In genomic region chr1:127348642-127349341, GRCm38 (mm10) we compare ENCODE assay signal across 8 mouse cellular contexts.
DNase-seq lines count a peak whose midpoint lies in the region; ATAC-seq and TF ChIP-seq lines count a peak whose summit lies in the region.

No protein-coding gene starts in this region.

- no peak for TF ChIP-seq POLR2A in brain, embryonic 14.5 days (IDR thresholded peaks at IDR 0.05; ENCODE audit: borderline replicate concordance, extremely low read depth, insufficient read depth, insufficient read length, poor library complexity, severe bottlenecking)

- no peak for TF ChIP-seq CTCF in layer of hippocampus, adult 2 months (conservative IDR thresholded peaks at IDR 0.05)
- TF ChIP-seq CTCF in brain, embryonic 14.5 days (IDR thresholded peaks at IDR 0.05; ENCODE audit: borderline replicate concordance, extremely low read depth, insufficient read depth, insufficient read length), result no peak
- TF ChIP-seq CTCF in heart, postnatal 0 days (IDR thresholded peaks at IDR 0.05; ENCODE audit: low read depth), result no peak

- no peaks in the 10 kb centered on the region for H3K9me3 ChIP-seq in heart, postnatal 0 days (replicated peaks; ENCODE audit: control insufficient read depth, low read length)

- H3K4me1 ChIP-seq in heart, postnatal 0 days (ENCODE audit: control insufficient read depth, insufficient read depth), result peaks cover 80% of the 10 kb centered on the region

- H3K36me3 ChIP-seq in heart, postnatal 0 days (replicated peaks; ENCODE audit: control insufficient read depth, insufficient read depth, low read length), result no peaks in the 10 kb centered on the region

- ATAC-seq in heart, postnatal 0 days (ENCODE audit: insufficient read depth, low read depth), result peak; percentile 80

- H3K4me2 ChIP-seq in heart, postnatal 0 days (ENCODE audit: low read depth, low read length), result peak overlapping the region; percentile 33

- H3K27me3 ChIP-seq in heart, postnatal 0 days (ENCODE audit: control insufficient read depth, insufficient read depth, low read length), result no peaks in the 10 kb centered on the region

- H3K9ac ChIP-seq in heart, postnatal 0 days (replicated peaks; ENCODE audit: low read depth, low read length), result no peak overlapping the region

- no peak for DNase-seq in layer of hippocampus, adult 2 months (ENCODE audit: low spot score in 2 of 2)
- no peak for DNase-seq in layer of hippocampus, postnatal 36 days
- DNase-seq in MN1 (ENCODE audit: low spot score), result peak; percentile 47
- peak; percentile 49 for DNase-seq in brain, embryonic 14.5 days (ENCODE audit: low read depth)
- DNase-seq in heart, postnatal 0 days (ENCODE audit: low spot score), result peak; percentile 83
- no peak for DNase-seq in adrenal gland, postnatal 36 days
- DNase-seq in cerebellum, postnatal 25 days, result no peak
- no peak for DNase-seq in urinary bladder, postnatal 25 days (ENCODE audit: low spot score)

- 17% methylated on average over 9 of the region's 9 CpGs for WGBS in heart, postnatal 0 days

- H3K4me3 ChIP-seq in layer of hippocampus, adult 2 months, result no peak overlapping the region
- H3K4me3 ChIP-seq in heart, postnatal 0 days (ENCODE audit: low read depth, low read length), result no peak overlapping the region; the same call in 1 of the 2 replicates

- no peak; the same call in none of the 2 replicates for TF ChIP-seq EP300 in heart, postnatal 0 days (IDR thresholded peaks at IDR 0.05; ENCODE audit: low read depth)

- H3K27ac ChIP-seq in layer of hippocampus, adult 2 months, result peak overlapping the region; percentile 2; the same call in 1 of the 2 replicates
- H3K27ac ChIP-seq in heart, postnatal 0 days (ENCODE audit: low read depth), result peak overlapping the region; percentile 87

Comparison
In these comparisons a context has a peak if more than half of its experiments do, and no peak if none do; other contexts are left out.
1. DNase-seq: peak in MN1 (single experiment), brain, embryonic 14.5 days (single experiment) and heart, postnatal 0 days (single experiment); none in layer of hippocampus, adult 2 months (0 of 2), layer of hippocampus, postnatal 36 days (0 of 2), adrenal gland, postnatal 36 days (0 of 2), cerebellum, postnatal 25 days (0 of 2) and urinary bladder, postnatal 25 days (single experiment).